Mouse (Mus musculus) stomach, postnatal 0 days (tissue): ENCODE measurements around the gene Ces1c. TPM values are rescaled to one million over a fixed set of nuclear protein-coding genes. Genes with fewer than 3 reads are reported as not detected.

Experiments
- ATAC-seq: fragments of 200-750 bp; cut with Nextera tagmentation; 2 replicates; pipeline ENCODE4 v1.8.0; 2017; ENCODE audit not compliant: low FRiP score, low TSS enrichment
- DNase-seq: peaks from one replicate; pipeline ENCODE4 v3.0.0-alpha.2; 2016; ENCODE audit warnings: low spot score
- H3K27ac ChIP-seq: fragments of 300-500 bp; sonication (generic); replicated peaks from 2 replicates; pipeline ENCODE4 v1.5.1; 2014; ENCODE audit warnings: mild to moderate bottlenecking, control low read depth
- H3K27me3 ChIP-seq: fragments of 300-500 bp; sonication (generic); 2 replicates; pipeline ENCODE4 v1.6.1; 2014; ENCODE audit warnings: low read length; ENCODE audit not compliant: control insufficient read depth, insufficient read depth
- H3K36me3 ChIP-seq: fragments of 300-500 bp; sonication (generic); 2 replicates; pipeline ENCODE4 v1.6.1; 2014; ENCODE audit warnings: low read length, mixed read lengths; ENCODE audit not compliant: control insufficient read depth, insufficient read depth
- H3K4me1 ChIP-seq: fragments of 300-500 bp; sonication (generic); replicated peaks from 2 replicates; pipeline ENCODE4 v1.6.1; 2014; ENCODE audit warnings: antibody characterized with exemption; ENCODE audit not compliant: control insufficient read depth, insufficient read depth
- H3K4me2 ChIP-seq: fragments of 300-500 bp; sonication (generic); replicated peaks from 2 replicates; pipeline ENCODE4 v1.6.1; 2014; ENCODE audit warnings: low read depth, mild to moderate bottlenecking, control low read depth, moderate library complexity
- H3K4me3 ChIP-seq: fragments of 300-500 bp; sonication (generic); 2 replicates; pipeline ENCODE4 v1.5.1; 2014; ENCODE audit warnings: low read depth, low read length, control low read depth
- H3K9ac ChIP-seq: fragments of 300-500 bp; sonication (generic); 2 replicates; pipeline ENCODE4 v1.6.1; 2014; ENCODE audit warnings: mild to moderate bottlenecking, low read length, control low read depth, mixed read lengths
- H3K9me3 ChIP-seq: fragments of 300-500 bp; sonication (generic); 2 replicates; pipeline ENCODE4 v1.6.1; 2016; ENCODE audit warnings: low read length; ENCODE audit not compliant: control insufficient read depth
- CTCF ChIP-seq: IDR thresholded peaks from 2 replicates; pipeline ENCODE4 v1.5.1; 2016; ENCODE audit warnings: antibody characterized with exemption, low read depth, mild to moderate bottlenecking, moderate library complexity
- EP300 ChIP-seq: optimal IDR thresholded peaks from 2 replicates; pipeline ENCODE3; 2016; ENCODE audit warnings: antibody characterized with exemption
- WGBS: fragments of 180-500 bp; shearing (Covaris S2); extraction: QIAGEN DNeasy Blood & Tissue Kit; methylation state at CpG from one replicate; pipeline ENCODE4 v1.1.7; 2014; 5-methylcytosine and 5-hydroxymethylcytosine counted together
- polyA plus RNA-seq: library from polyadenylated mRNA; unstranded; fragments of >200 nt; fragmentation: Nextera tagmentation; extraction: Ambion mirVana; gene quantifications from 2 replicates; pipeline ENCODE4 v1.2.1, GENCODE M21; 2015

Gene Ces1c
- polyA plus RNA-seq, 1 experiment from 2014 or later, result 0.24 TPM

- Histone ChIP-seq H3K9me3 (no peaks in the 10 kb centered on the region), H3K4me1 (no peaks in the 10 kb centered on the region), H3K36me3 (no peaks in the 10 kb centered on the region), H3K27me3 (no peaks in the 10 kb centered on the region), H3K4me3 (no peak overlapping the region), H3K9ac (no peak overlapping the region), H3K4me2 (no peak overlapping the region), H3K27ac (no peak overlapping the region)
- TF ChIP-seq CTCF (no peak), EP300 (no peak)
- ATAC-seq, result no peak
- DNase-seq, result no peak
- WGBS, result 93% methylated on average over 1 of the region's 1 CpGs
Observed at GRCm38 (mm10) chr8:93122005-93122404, 9.1 kb downstream of the Ces1c start.

GRCm38 (mm10) chr8:93095376-93095775 is 35.7 kb downstream of the Ces1c start:
- H3K4me1 ChIP-seq, result no peaks in the 10 kb centered on the region
- H3K9ac ChIP-seq, result no peak overlapping the region
- H3K4me2 ChIP-seq, result no peak overlapping the region
- TF ChIP-seq EP300, result no peak
- TF ChIP-seq CTCF, result peak; percentile 84
- H3K27ac ChIP-seq, result no peak overlapping the region
- DNase-seq, result peak; percentile 53
- H3K9me3 ChIP-seq, result no peaks in the 10 kb centered on the region
- no peaks in the 10 kb centered on the region for H3K36me3 ChIP-seq
- no peak overlapping the region for H3K4me3 ChIP-seq
- no peak for ATAC-seq
- no peaks in the 10 kb centered on the region for H3K27me3 ChIP-seq

GRCm38 (mm10) chr8:93091324-93091723 is 39.8 kb downstream of the Ces1c start:
- Histone ChIP-seq H3K36me3 (no peaks in the 10 kb centered on the region), H3K9ac (no peak overlapping the region), H3K9me3 (no peaks in the 10 kb centered on the region), H3K27me3 (no peaks in the 10 kb centered on the region), H3K4me2 (no peak overlapping the region), H3K27ac (no peak overlapping the region), H3K4me3 (no peak overlapping the region), H3K4me1 (no peaks in the 10 kb centered on the region)
- DNase-seq (no peak), ATAC-seq (no peak)
- no peak for TF ChIP-seq CTCF
- TF ChIP-seq EP300, result no peak
- 46% methylated on average over 1 of the region's 1 CpGs for WGBS

GRCm38 (mm10) chr8:93088686-93089122 is 42.4 kb downstream of the Ces1c start:
- peak; percentile 44 for DNase-seq
- Histone ChIP-seq H3K27ac (no peak overlapping the region), H3K4me3 (no peak overlapping the region), H3K4me1 (no peaks in the 10 kb centered on the region), H3K36me3 (no peaks in the 10 kb centered on the region), H3K27me3 (no peaks in the 10 kb centered on the region), H3K4me2 (0 out of 2 replicates have a peak overlapping the region, but pooled peaks have one; percentile 3), H3K9ac (no peak overlapping the region), H3K9me3 (no peaks in the 10 kb centered on the region)
- ATAC-seq, result peak; percentile 76
- WGBS, result 5% methylated on average over 2 of the region's 2 CpGs
- TF ChIP-seq EP300 (no peak), CTCF (no peak)

GRCm38 (mm10) chr8:93088193-93088592 is 42.9 kb downstream of the Ces1c start:
- H3K4me1 ChIP-seq, result no peaks in the 10 kb centered on the region
- WGBS, result 16% methylated on average over 7 of the region's 7 CpGs
- no peaks in the 10 kb centered on the region for H3K9me3 ChIP-seq
- H3K9ac ChIP-seq, result no peak overlapping the region
- no peak for DNase-seq
- no peak for ATAC-seq
- H3K4me3 ChIP-seq, result no peak overlapping the region
- no peak overlapping the region for H3K4me2 ChIP-seq
- H3K27me3 ChIP-seq, result no peaks in the 10 kb centered on the region
- no peak overlapping the region for H3K27ac ChIP-seq
- TF ChIP-seq EP300, result no peak
- no peak for TF ChIP-seq CTCF
- no peaks in the 10 kb centered on the region for H3K36me3 ChIP-seq

GRCm38 (mm10) chr8:93079887-93080286 is 51.2 kb downstream of the Ces1c start, which contains the start of gene Ces1b:
TSS of gene Ces1b (minus strand) at chr8:93080017.
- H3K36me3 ChIP-seq, result no peaks in the 10 kb centered on the region
- H3K4me1 ChIP-seq, result no peaks in the 10 kb centered on the region
- H3K4me2 ChIP-seq, result no peak within 1 kb of the TSS
- no peak within 1 kb of the TSS for H3K4me3 ChIP-seq
- H3K27ac ChIP-seq, result no peak within 1 kb of the TSS
- no peaks in the 10 kb centered on the region for H3K9me3 ChIP-seq
- ATAC-seq (no peak), DNase-seq (no peak)
- H3K9ac ChIP-seq, result no peak within 1 kb of the TSS
- WGBS, result 41% methylated on average over 2 of the region's 2 CpGs
- no peaks in the 10 kb centered on the region for H3K27me3 ChIP-seq
- no peak for TF ChIP-seq EP300
- TF ChIP-seq CTCF, result no peak
